Mouse (Mus musculus) ES-E14 (cell line): ENCODE measurements at regions not wholly inside any gene's neighbourhood (a gene's known extent, or its start where the extent isn't known, plus 50 kb on each side); places are given as distances from the start of the nearest gene placed in this dataset.

Experiments used
- CHD2 ChIP-seq: IDR thresholded peaks from 2 replicates; pipeline ENCODE4 v1.6.1; 2014; ENCODE audit warnings: mild to moderate bottlenecking, low read depth, low read length, inconsistent platforms
- MAFK ChIP-seq: IDR thresholded peaks from 2 replicates; pipeline ENCODE4 v1.6.1; 2014; ENCODE audit warnings: mild to moderate bottlenecking, low read depth, low read length, inconsistent platforms; ENCODE audit not compliant: insufficient read depth
- ZC3H11A ChIP-seq: IDR thresholded peaks from 2 replicates; pipeline ENCODE4 v1.6.1; 2012; ENCODE audit warnings: low read depth, mild to moderate bottlenecking, inconsistent platforms, low read length, borderline replicate concordance
- ZNF384 ChIP-seq: IDR thresholded peaks from 2 replicates; pipeline ENCODE4 v1.6.1; 2012; ENCODE audit warnings: low read depth, low read length, inconsistent platforms

DNA sequence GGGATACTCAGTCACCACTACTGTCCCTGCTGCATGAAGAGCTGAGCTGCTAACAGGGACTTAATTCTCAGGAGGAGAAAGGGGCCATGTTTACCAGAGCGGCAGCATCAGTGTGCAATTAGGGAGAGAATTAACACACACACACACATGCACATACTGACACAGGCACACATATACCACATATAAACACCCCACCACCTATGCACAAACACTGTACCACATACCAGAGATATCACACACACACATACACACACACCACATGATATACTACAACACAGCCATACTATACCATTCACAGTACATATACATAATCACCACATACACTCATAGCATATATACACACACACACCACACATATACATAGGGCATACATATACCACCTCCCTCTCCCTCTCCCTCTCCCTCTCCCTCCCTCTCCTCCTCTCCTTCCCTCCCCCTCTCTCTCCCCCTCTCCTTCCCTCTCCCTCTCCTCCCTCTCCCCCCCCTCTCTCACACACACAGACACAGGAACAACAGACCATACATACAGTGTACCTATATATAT, 294.2 kb downstream of the Ice1 start:
- TF ChIP-seq MAFK (no peak), ZNF384 (no peak), CHD2 (no peak), ZC3H11A (no peak)
